Mouse (Mus musculus) hindbrain, embryonic 14.5 days (tissue): ENCODE data around the gene S100a3. TPM values are rescaled to one million over a fixed set of nuclear protein-coding genes. Genes with fewer than 3 reads are reported as not detected.

Source experiments
- ATAC-seq: fragments of 200-750 bp; cut with Nextera tagmentation; 2 replicates; pipeline ENCODE4 v1.8.0; 2017; ENCODE audit warnings: moderate number of reproducible peaks, mild to moderate bottlenecking, moderate TSS enrichment, moderate library complexity; ENCODE audit not compliant: low FRiP score
- DNase-seq: peaks from one replicate; pipeline ENCODE4 v3.0.0-alpha.2; 2015; ENCODE audit warnings: low spot score
- H3K27ac ChIP-seq: fragments of 300-500 bp; sonication (generic); 2 replicates; pipeline ENCODE4 v1.5.1; 2014; ENCODE audit warnings: mild to moderate bottlenecking, moderate library complexity
- H3K27me3 ChIP-seq: fragments of 300-500 bp; sonication (generic); 2 replicates; pipeline ENCODE4 v1.6.1; 2014; ENCODE audit warnings: mild to moderate bottlenecking, low read length, mixed read lengths; ENCODE audit not compliant: control insufficient read depth, insufficient read depth
- H3K36me3 ChIP-seq: fragments of 300-500 bp; sonication (generic); replicated peaks from 2 replicates; pipeline ENCODE4 v1.6.1; 2014; ENCODE audit not compliant: control insufficient read depth, insufficient read depth
- H3K4me1 ChIP-seq: fragments of 300-500 bp; sonication (generic); replicated peaks from 2 replicates; pipeline ENCODE4 v1.6.1; 2014; ENCODE audit warnings: antibody characterized with exemption, low read length, mixed read lengths; ENCODE audit not compliant: control insufficient read depth, insufficient read depth
- H3K4me2 ChIP-seq: fragments of 300-500 bp; sonication (generic); replicated peaks from 2 replicates; pipeline ENCODE4 v1.6.1; 2014; ENCODE audit warnings: mild to moderate bottlenecking, moderate library complexity
- H3K4me3 ChIP-seq: fragments of 300-500 bp; sonication (generic); replicated peaks from 2 replicates; pipeline ENCODE4 v1.5.1; 2014; ENCODE audit warnings: mild to moderate bottlenecking, low read length
- H3K9ac ChIP-seq: fragments of 300-500 bp; sonication (generic); 2 replicates; pipeline ENCODE4 v1.6.1; 2014
- H3K9me3 ChIP-seq: fragments of 300-500 bp; sonication (generic); 2 replicates; pipeline ENCODE4 v1.6.1; 2016; ENCODE audit warnings: low read length; ENCODE audit not compliant: control insufficient read depth
- WGBS: fragments of 180-500 bp; shearing (Covaris S2); extraction: QIAGEN DNeasy Blood & Tissue Kit; methylation state at CpG from one replicate; pipeline ENCODE4 v1.1.7; 2014; 5-methylcytosine and 5-hydroxymethylcytosine counted together
- polyA plus RNA-seq: library from polyadenylated mRNA; unstranded; fragments of >200 nt; fragmentation: Nextera tagmentation; extraction: Ambion mirVana; gene quantifications from 2 replicates; pipeline ENCODE4 v1.2.1, GENCODE M21; 2014

S100a3 gene
- polyA plus RNA-seq, 1 experiment from 2014 or later = 2.4 TPM

- 82% methylated on average over 3 of the region's 3 CpGs for WGBS
- no peak overlapping the region for H3K4me2 ChIP-seq
- no peak overlapping the region for H3K27ac ChIP-seq
- no peaks in the 10 kb centered on the region for H3K36me3 ChIP-seq
- H3K9me3 ChIP-seq = no peaks in the 10 kb centered on the region
- DNase-seq (no peak), ATAC-seq (no peak)
- no peak overlapping the region for H3K4me3 ChIP-seq
- H3K9ac ChIP-seq = no peak overlapping the region
- 0 out of 2 replicates have a peak, but pooled peaks cover 5% of the 10 kb centered on the region for H3K4me1 ChIP-seq
- no peaks in the 10 kb centered on the region for H3K27me3 ChIP-seq
Observed at GRCm38 (mm10) chr3:90605049-90605448, 44.7 kb downstream of the S100a3 start.

GRCm38 (mm10) chr3:90605736-90606135 lies 45.4 kb downstream of the S100a3 start:
- H3K27ac ChIP-seq = no peak overlapping the region
- no peaks in the 10 kb centered on the region for H3K36me3 ChIP-seq
- DNase-seq (no peak), ATAC-seq (no peak)
- H3K4me2 ChIP-seq = no peak overlapping the region
- 0 out of 2 replicates have a peak, but pooled peaks cover 5% of the 10 kb centered on the region for H3K4me1 ChIP-seq
- H3K9me3 ChIP-seq = no peaks in the 10 kb centered on the region
- no peak overlapping the region for H3K4me3 ChIP-seq
- 96% methylated on average over 2 of the region's 2 CpGs for WGBS
- no peak overlapping the region for H3K9ac ChIP-seq
- no peaks in the 10 kb centered on the region for H3K27me3 ChIP-seq

DNA sequence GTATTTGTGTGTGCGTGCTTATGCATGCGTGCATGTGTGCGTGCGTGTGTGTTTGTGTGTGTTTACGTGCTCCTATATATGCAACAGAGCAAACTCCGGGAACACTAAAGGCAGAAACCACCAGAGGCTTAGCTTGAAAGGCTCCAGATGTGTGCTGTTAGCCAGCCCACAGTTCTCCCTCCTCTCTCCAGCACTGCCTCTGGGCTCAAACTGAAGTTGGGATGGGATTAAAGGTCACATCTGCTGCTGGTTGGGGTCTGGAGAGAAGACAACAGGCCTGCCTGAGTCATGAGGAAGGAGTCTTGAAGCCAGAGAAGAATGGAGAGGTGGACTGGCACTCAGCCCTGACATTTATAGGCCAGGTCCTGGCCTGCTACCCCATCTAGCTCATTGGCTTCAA lies 45.8 kb downstream of the S100a3 start:
- DNase-seq = no peak
- H3K4me3 ChIP-seq = no peak overlapping the region
- H3K4me2 ChIP-seq = no peak overlapping the region
- H3K27ac ChIP-seq = no peak overlapping the region
- no peak for ATAC-seq
- H3K36me3 ChIP-seq = no peaks in the 10 kb centered on the region
- H3K9me3 ChIP-seq = no peaks in the 10 kb centered on the region
- WGBS = 93% methylated on average over 6 of the region's 6 CpGs
- H3K4me1 ChIP-seq = 0 out of 2 replicates have a peak, but pooled peaks cover 5% of the 10 kb centered on the region
- no peaks in the 10 kb centered on the region for H3K27me3 ChIP-seq
- no peak overlapping the region for H3K9ac ChIP-seq

DNA sequence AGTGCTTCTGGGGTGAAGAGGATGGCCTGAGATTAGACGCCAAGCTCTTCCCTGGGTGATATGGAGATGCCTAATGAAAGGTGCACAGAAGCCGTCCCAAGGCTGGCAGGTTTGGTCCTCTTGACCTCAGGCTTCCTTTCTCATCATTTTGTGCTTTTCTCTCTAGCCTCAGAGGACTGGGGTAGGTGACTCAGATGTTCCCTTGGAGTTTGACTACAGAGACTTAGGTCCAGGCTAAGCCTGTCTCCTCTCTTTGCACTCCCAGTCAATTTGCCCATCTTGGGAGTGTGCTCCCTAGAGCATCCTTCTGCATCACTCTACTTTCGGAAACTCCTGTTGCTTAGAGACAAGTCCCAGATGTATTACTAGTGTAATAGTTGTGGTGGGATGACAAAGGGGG lies 47.0 kb downstream of the S100a3 start:
- Histone ChIP-seq H3K9ac (no peak overlapping the region), H3K27me3 (no peaks in the 10 kb centered on the region), H3K27ac (no peak overlapping the region), H3K4me3 (no peak overlapping the region), H3K4me1 (0 out of 2 replicates have a peak, but pooled peaks cover 5% of the 10 kb centered on the region), H3K36me3 (no peaks in the 10 kb centered on the region), H3K4me2 (no peak overlapping the region), H3K9me3 (no peaks in the 10 kb centered on the region)
- 86% methylated on average over 3 of the region's 3 CpGs for WGBS
- DNase-seq (no peak), ATAC-seq (no peak)

DNA sequence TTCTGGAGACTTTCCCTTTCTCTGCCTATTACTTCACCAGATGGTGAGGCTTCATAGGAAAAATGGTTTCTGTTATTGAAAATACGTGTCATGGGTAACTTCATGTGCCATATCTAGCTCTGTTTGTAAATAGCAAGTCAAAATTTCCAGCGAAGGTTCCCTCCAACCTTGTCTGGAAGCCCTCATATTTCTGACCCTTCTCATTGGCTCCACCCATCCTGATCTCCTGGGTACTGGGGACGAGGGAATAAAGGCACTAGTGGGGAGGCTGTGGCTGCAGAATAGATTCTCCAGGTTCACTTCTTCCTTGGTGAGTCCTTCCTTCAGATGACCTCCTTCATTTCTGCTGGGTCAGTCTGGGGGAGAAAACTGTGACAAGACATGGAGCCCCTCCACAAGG lies 47.8 kb downstream of the S100a3 start, which contains the start of gene S100a5:
S100a5 (plus strand) TSS at position 301 of the 400 bp plus-strand sequence.
- ATAC-seq (no peak), DNase-seq (no peak)
- WGBS = 68% methylated on average over 3 of the region's 3 CpGs
- Histone ChIP-seq H3K4me2 (no peak within 1 kb of the TSS), H3K4me1 (0 out of 2 replicates have a peak, but pooled peaks cover 5% of the 10 kb centered on the region), H3K9ac (no peak within 1 kb of the TSS), H3K36me3 (no peaks in the 10 kb centered on the region), H3K9me3 (no peaks in the 10 kb centered on the region), H3K27me3 (no peaks in the 10 kb centered on the region), H3K27ac (no peak within 1 kb of the TSS), H3K4me3 (no peak within 1 kb of the TSS)

- H3K9ac ChIP-seq = no peak overlapping the region
- ATAC-seq (no peak), DNase-seq (no peak)
- no peak overlapping the region for H3K4me3 ChIP-seq
- no peaks in the 10 kb centered on the region for H3K9me3 ChIP-seq
- H3K36me3 ChIP-seq = no peaks in the 10 kb centered on the region
- 0 out of 2 replicates have a peak, but pooled peaks cover 5% of the 10 kb centered on the region for H3K4me1 ChIP-seq
- 0 out of 2 replicates have a peak, but pooled peaks cover 4% of the 10 kb centered on the region for H3K27me3 ChIP-seq
- H3K4me2 ChIP-seq = no peak overlapping the region
- H3K27ac ChIP-seq = no peak overlapping the region
Observed at GRCm38 (mm10) chr3:90609102-90609501, 48.7 kb downstream of the S100a3 start.

DNA sequence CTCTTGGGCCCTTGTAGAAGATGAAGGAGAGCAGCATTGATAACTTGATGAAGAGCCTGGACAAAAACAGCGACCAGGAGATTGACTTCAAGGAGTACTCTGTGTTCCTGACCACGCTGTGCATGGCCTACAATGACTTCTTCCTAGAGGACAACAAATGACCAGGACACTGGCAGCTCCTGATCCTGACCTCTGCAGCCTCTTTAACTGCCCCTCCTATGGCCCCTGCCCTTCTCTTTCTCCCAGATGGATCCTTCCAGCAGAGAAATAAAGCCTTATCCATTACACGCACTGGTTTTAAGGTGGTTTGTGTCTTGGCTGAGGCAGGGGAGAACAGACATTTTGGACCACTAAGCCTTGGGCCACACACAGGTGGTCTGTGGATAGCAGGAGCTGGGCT lies 51.1 kb downstream of the S100a3 start:
- Histone ChIP-seq H3K27me3 (0 out of 2 replicates have a peak, but pooled peaks cover 4% of the 10 kb centered on the region), H3K4me1 (no peaks in the 10 kb centered on the region), H3K27ac (no peak overlapping the region), H3K9ac (no peak overlapping the region), H3K36me3 (no peaks in the 10 kb centered on the region), H3K4me3 (no peak overlapping the region), H3K9me3 (no peaks in the 10 kb centered on the region), H3K4me2 (no peak overlapping the region)
- no peak for DNase-seq
- 85% methylated on average over 3 of the region's 3 CpGs for WGBS
- no peak for ATAC-seq

- no peak overlapping the region for H3K27ac ChIP-seq
- no peak overlapping the region for H3K4me2 ChIP-seq
- ATAC-seq (no peak), DNase-seq (no peak)
- WGBS = 75% methylated on average over 4 of the region's 4 CpGs
- no peak overlapping the region for H3K9ac ChIP-seq
- no peaks in the 10 kb centered on the region for H3K9me3 ChIP-seq
- 0 out of 2 replicates have a peak, but pooled peaks cover 4% of the 10 kb centered on the region for H3K27me3 ChIP-seq
- H3K4me1 ChIP-seq = no peaks in the 10 kb centered on the region
- no peak overlapping the region for H3K4me3 ChIP-seq
- no peaks in the 10 kb centered on the region for H3K36me3 ChIP-seq
Observed at GRCm38 (mm10) chr3:90612061-90612460, 51.7 kb downstream of the S100a3 start.

GRCm38 (mm10) chr3:90612728-90613291 lies 52.4 kb downstream of the S100a3 start, which contains the start of gene S100a6:
TSS of gene S100a6 (plus strand) at chr3:90612882.
- no peaks in the 10 kb centered on the region for H3K9me3 ChIP-seq
- 1% methylated on average over 23 of the region's 23 CpGs for WGBS
- H3K27ac ChIP-seq = no peak within 1 kb of the TSS
- peak within 1 kb of the TSS; percentile 62 for H3K4me2 ChIP-seq
- peak; percentile 56 for ATAC-seq
- H3K4me3 ChIP-seq = peak within 1 kb of the TSS; percentile 23
- peak; percentile 50 for DNase-seq
- H3K36me3 ChIP-seq = no peaks in the 10 kb centered on the region
- H3K9ac ChIP-seq = no peak within 1 kb of the TSS
- H3K27me3 ChIP-seq = 0 out of 2 replicates have a peak, but pooled peaks cover 4% of the 10 kb centered on the region
- no peaks in the 10 kb centered on the region for H3K4me1 ChIP-seq
